Mouse (Mus musculus): ENCODE measurements around the gene Ift46.

GRCm38 (mm10) chr9:44734524-44735494 is 32.9 kb upstream of the Ift46 start, which contains the start of gene Phldb1:
- TF ChIP-seq GATA1 (IDR thresholded peaks at IDR 0.05; ENCODE audit: borderline replicate concordance, low read length) (no peak), FLI1 (IDR thresholded peaks at IDR 0.05; ENCODE audit: low read length) (no peak)

All from megakaryocyte, embryonic 14.5 days (primary cell).